Mouse (Mus musculus): ENCODE data around the gene Stk40.

- TF ChIP-seq CTCF (IDR thresholded peaks at IDR 0.05; ENCODE audit: borderline replicate concordance, insufficient read depth, low read length): no peak
- no peak for TF ChIP-seq POLR2A (IDR thresholded peaks at IDR 0.05; ENCODE audit: low read depth, low read length)
Observed at GRCm38 (mm10) chr4:126108061-126108740, 4.4 kb downstream of the Stk40 start.
